In the genomic region with DNA sequence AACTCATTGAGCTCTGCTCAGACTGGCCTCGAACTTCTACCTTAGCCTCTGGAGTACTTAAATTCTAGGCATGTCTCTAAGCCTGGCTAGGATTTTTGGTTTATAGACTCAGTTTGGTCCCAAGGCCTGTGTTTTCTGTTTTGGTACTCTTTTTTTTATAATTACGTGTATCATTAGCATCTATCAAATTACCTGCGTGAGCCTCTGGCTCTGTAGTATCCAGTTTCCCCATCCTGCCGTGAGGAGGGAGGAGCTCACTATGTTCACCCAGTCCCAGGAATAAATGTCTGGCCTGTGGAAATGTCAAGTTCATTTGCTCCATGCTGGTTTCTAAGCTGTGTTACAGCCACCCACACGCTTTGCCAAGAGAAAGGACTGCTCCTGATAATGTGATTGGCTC, we compare ENCODE assay signal across 8 mouse cellular contexts. TPM values are rescaled to one million over a fixed set of nuclear protein-coding genes. Genes with fewer than 3 reads are reported as not detected.
DNase-seq lines count a peak whose midpoint lies in the region; ATAC-seq lines count a peak whose summit lies in the region.

No protein-coding gene starts in this region.

- 46% methylated on average over 5 of the region's 5 CpGs for WGBS in heart, embryonic 14.5 days
- 60% methylated on average over 5 of the region's 5 CpGs for WGBS in hindbrain, embryonic 11.5 days
- WGBS in midbrain, embryonic 14.5 days = 51% methylated on average over 5 of the region's 5 CpGs

- peak overlapping the region; percentile 74 for H3K4me2 ChIP-seq in heart, embryonic 14.5 days (ENCODE audit: low read length)
- H3K4me2 ChIP-seq in hindbrain, embryonic 11.5 days (replicated peaks; ENCODE audit: low read depth, low read length) = peak overlapping the region; percentile 31
- H3K4me2 ChIP-seq in midbrain, embryonic 14.5 days (ENCODE audit: low read length) = peak overlapping the region; percentile 70

- peaks cover 37 to 69% of the 10 kb centered on the region in 2 experiments for H3K4me1 ChIP-seq in heart, embryonic 14.5 days (ENCODE audit: control insufficient read depth in 2 of 2, insufficient read depth in 2 of 2, low read length in 2 of 2)
- H3K4me1 ChIP-seq in hindbrain, embryonic 11.5 days (replicated peaks; ENCODE audit: control insufficient read depth, insufficient read depth, low read length) = peaks cover 5% of the 10 kb centered on the region; the same call in 1 of the 2 replicates
- H3K4me1 ChIP-seq in midbrain, embryonic 14.5 days (ENCODE audit: control insufficient read depth, insufficient read depth, low read length) = peaks cover 44% of the 10 kb centered on the region

- H3K4me3 ChIP-seq in heart, embryonic 14.5 days (ENCODE audit: control insufficient read depth in 1 of 2, insufficient read depth in 1 of 2, low read depth in 1 of 2, low read length in 2 of 2) = peak overlapping the region in 1 of 2 experiments; percentile 85; a peak in 3 of 4 replicates
- 0 out of 2 replicates have a peak overlapping the region, but pooled peaks have one; percentile 10 for H3K4me3 ChIP-seq in hindbrain, embryonic 11.5 days (ENCODE audit: low read depth, low read length)
- peak overlapping the region; percentile 24 for H3K4me3 ChIP-seq in midbrain, embryonic 14.5 days (replicated peaks; ENCODE audit: low read depth, low read length)

- H3K9me3 ChIP-seq in heart, embryonic 14.5 days (ENCODE audit: control insufficient read depth, low read length) = no peaks in the 10 kb centered on the region
- no peaks in the 10 kb centered on the region for H3K9me3 ChIP-seq in hindbrain, embryonic 11.5 days (ENCODE audit: control insufficient read depth, low read length)
- H3K9me3 ChIP-seq in midbrain, embryonic 14.5 days (ENCODE audit: control insufficient read depth, low read length) = no peaks in the 10 kb centered on the region

- no peak for DNase-seq in heart, postnatal 36 days
- peak; percentile 20 for DNase-seq in cerebellum, adult 8-10 months
- no peak for DNase-seq in hindbrain, embryonic 11.5 days (ENCODE audit: low spot score)
- DNase-seq in midbrain, embryonic 14.5 days = no peak
- no peak for DNase-seq in left cerebral cortex, adult 11 months (ENCODE audit: low spot score)
- DNase-seq in retina, postnatal 1 day = no peak
- DNase-seq in gastrocnemius, adult 8-10 months (ENCODE audit: low spot score in 2 of 2) = no peak

- H3K27ac ChIP-seq in heart, embryonic 14.5 days (replicated peaks in 1 of 2; ENCODE audit: control insufficient read depth in 1 of 2, insufficient read depth in 1 of 2, low read depth in 2 of 2, low read length in 2 of 2) = peak overlapping the region; percentile 25 to 54; a peak in 3 of 4 replicates
- H3K27ac ChIP-seq in hindbrain, embryonic 11.5 days (ENCODE audit: low read depth, low read length) = no peak overlapping the region
- no peak overlapping the region for H3K27ac ChIP-seq in midbrain, embryonic 14.5 days (replicated peaks; ENCODE audit: low read depth, low read length)

- intact Hi-C loops in heart, postnatal 36 days (cut with DNase I) = loop anchor here (5.0 kb wide), 1 partner anchor 250 kb away; the partner anchor contains the start of gene Atrnl1

- no peaks in the 10 kb centered on the region for H3K36me3 ChIP-seq in heart, embryonic 14.5 days (ENCODE audit: control insufficient read depth, insufficient read depth, low read length)
- no peaks in the 10 kb centered on the region for H3K36me3 ChIP-seq in hindbrain, embryonic 11.5 days (ENCODE audit: control insufficient read depth, insufficient read depth, low read length)
- no peaks in the 10 kb centered on the region for H3K36me3 ChIP-seq in midbrain, embryonic 14.5 days (ENCODE audit: control insufficient read depth, insufficient read depth, low read length)

- H3K27me3 ChIP-seq in heart, embryonic 14.5 days (ENCODE audit: control insufficient read depth, insufficient read depth, low read length) = no peaks in the 10 kb centered on the region
- H3K27me3 ChIP-seq in hindbrain, embryonic 11.5 days (ENCODE audit: control insufficient read depth, insufficient read depth, low read length) = no peaks in the 10 kb centered on the region
- no peaks in the 10 kb centered on the region for H3K27me3 ChIP-seq in midbrain, embryonic 14.5 days (ENCODE audit: control insufficient read depth, insufficient read depth, low read length)

- H3K9ac ChIP-seq in heart, embryonic 14.5 days (ENCODE audit: low read length) = peak overlapping the region; percentile 100
- H3K9ac ChIP-seq in hindbrain, embryonic 11.5 days (ENCODE audit: low read depth, low read length) = no peak overlapping the region
- no peak overlapping the region for H3K9ac ChIP-seq in midbrain, embryonic 14.5 days (replicated peaks; ENCODE audit: low read length)

- no peak for ATAC-seq in heart, embryonic 14.5 days (ENCODE audit: insufficient number of reproducible peaks, insufficient read depth, low FRiP score, low read depth)
- ATAC-seq in hindbrain, embryonic 11.5 days (ENCODE audit: low FRiP score) = no peak
- ATAC-seq in midbrain, embryonic 14.5 days (ENCODE audit: low FRiP score, low TSS enrichment) = no peak

RNA-seq across cellular contexts. Expression of gene Fam160b1, which starts 2.1 kb away (rescaled TPM):
- polyA plus RNA-seq in heart, embryonic 14.5 days (2014; fragmentation: Nextera tagmentation; extraction: Ambion mirVana) = 13.4 and 15.1 TPM in 2 replicates
- total RNA-seq in heart, postnatal 36 days (2021) = 10 to 100 TPM; 11.5 to 11.6 TPM
- 14.2 and 15.4 TPM in 2 replicates for polyA plus RNA-seq in hindbrain, embryonic 11.5 days (2014; fragmentation: Nextera tagmentation; extraction: Ambion mirVana)
- polyA plus RNA-seq in midbrain, embryonic 14.5 days (2014; fragmentation: Nextera tagmentation; extraction: Ambion mirVana) = 16.2 and 18.6 TPM in 2 replicates
- total RNA-seq in gastrocnemius, adult 8-10 months (2022) = 10 to 100 TPM in 3 of 4 experiments, 1 to 10 TPM in 1; 10.0 to 12.1 (median 12.0) TPM

RNA-seq across cellular contexts. Expression of gene Ablim1, which starts 47.9 kb away (rescaled TPM):
- polyA plus RNA-seq in heart, embryonic 14.5 days (2014; fragmentation: Nextera tagmentation; extraction: Ambion mirVana) = 46.9 and 53.8 TPM in 2 replicates
- 100 to 1,000 TPM; 423 to 468 TPM for total RNA-seq in heart, postnatal 36 days (2021)
- 18.3 and 18.6 TPM in 2 replicates for polyA plus RNA-seq in hindbrain, embryonic 11.5 days (2014; fragmentation: Nextera tagmentation; extraction: Ambion mirVana)
- polyA plus RNA-seq in midbrain, embryonic 14.5 days (2014; fragmentation: Nextera tagmentation; extraction: Ambion mirVana) = 44.4 and 52.8 TPM in 2 replicates
- 10 to 100 TPM; 37.8 to 51.1 (median 48.1) TPM for total RNA-seq in gastrocnemius, adult 8-10 months (2022)

Comparison
In these comparisons a context has a peak if more than half of its experiments do, and no peak if none do; other contexts are left out.
1. H3K27ac ChIP-seq: peak in heart, embryonic 14.5 days (2 of 2); none in hindbrain, embryonic 11.5 days (single experiment) and midbrain, embryonic 14.5 days (single experiment).
2. Peak in every context shown above with its lines, with median percentiles within 50 percentile points of each other: H3K4me2 ChIP-seq.